Mouse (Mus musculus) liver, embryonic 14.5 days (tissue): ENCODE data around the gene Elovl4. TPM values are rescaled to one million over a fixed set of nuclear protein-coding genes. Genes with fewer than 3 reads are reported as not detected.

Experiments
- ATAC-seq: fragments of 200-750 bp; cut with Nextera tagmentation; 2 replicates; pipeline ENCODE4 v1.8.0; 2017; ENCODE audit warnings: moderate number of reproducible peaks, mild to moderate bottlenecking, moderate library complexity; ENCODE audit not compliant: insufficient read depth
- DNase-seq, 3 experiments: peaks; one replicate each; pipeline ENCODE4 v3.0.0-alpha.2; 2012 to 2013; ENCODE audit warnings: low read depth in 3 of 3, low spot score in 3 of 3
- H3K27ac ChIP-seq: fragments of 300-500 bp; sonication (generic); 2 replicates; pipeline ENCODE4 v1.5.1; 2014; ENCODE audit warnings: moderate library complexity, mild to moderate bottlenecking, control low read depth, inconsistent platforms
- H3K27me3 ChIP-seq: fragments of 300-500 bp; sonication (generic); 2 replicates; pipeline ENCODE4 v1.6.1; 2014; ENCODE audit warnings: mild to moderate bottlenecking, low read length, moderate library complexity; ENCODE audit not compliant: control insufficient read depth, insufficient read depth
- H3K36me3 ChIP-seq: fragments of 300-500 bp; sonication (generic); replicated peaks from 2 replicates; pipeline ENCODE4 v1.6.1; 2014; ENCODE audit warnings: low read depth; ENCODE audit not compliant: control insufficient read depth, insufficient read depth
- H3K4me1 ChIP-seq, 2 experiments: fragments of 200-500 bp in 1 of 2; fragments of 300-500 bp in 1 of 2; sonication (generic) in 1 of 2; replicated peaks; 2 replicates each; pipeline ENCODE4 v1.6.1; 2012 to 2014; ENCODE audit warnings: antibody characterized with exemption in 1 of 2, inconsistent platforms in 1 of 2, low read length in 1 of 2; ENCODE audit not compliant: control insufficient read depth in 2 of 2, insufficient read depth in 2 of 2
- H3K4me2 ChIP-seq: fragments of 300-500 bp; sonication (generic); 2 replicates; pipeline ENCODE4 v1.6.1; 2014; ENCODE audit warnings: low read depth, mild to moderate bottlenecking, control low read depth, moderate library complexity
- H3K4me3 ChIP-seq, 2 experiments: fragments of 200-500 bp in 1 of 2; fragments of 300-500 bp in 1 of 2; sonication (generic) in 1 of 2; 2 replicates each; pipeline ENCODE4 v1.5.1; 2012 to 2014; ENCODE audit warnings: low read depth in 2 of 2, low read length in 2 of 2, mild to moderate bottlenecking in 2 of 2, control low read depth in 1 of 2, inconsistent platforms in 1 of 2, moderate library complexity in 1 of 2; ENCODE audit not compliant: insufficient read depth in 1 of 2
- H3K9ac ChIP-seq: fragments of 300-500 bp; sonication (generic); replicated peaks from 2 replicates; pipeline ENCODE4 v1.6.1; 2014; ENCODE audit warnings: mild to moderate bottlenecking, control low read depth, moderate library complexity
- H3K9me3 ChIP-seq: fragments of 300-500 bp; sonication (generic); 2 replicates; pipeline ENCODE4 v1.6.1; 2016; ENCODE audit warnings: low read length, mixed read lengths; ENCODE audit not compliant: control insufficient read depth
- CTCF ChIP-seq: IDR thresholded peaks from 2 replicates; pipeline ENCODE4 v1.5.1; 2016; ENCODE audit warnings: antibody characterized with exemption, low read depth, control low read depth
- EP300 ChIP-seq: IDR thresholded peaks from 2 replicates; pipeline ENCODE4 v1.6.1; 2016; ENCODE audit warnings: antibody characterized with exemption, low read depth
- WGBS: fragments of 180-500 bp; shearing (Covaris S2); extraction: QIAGEN DNeasy Blood & Tissue Kit; methylation state at CpG from one replicate; pipeline ENCODE4 v1.1.7; 2014; ENCODE audit not compliant: insufficient replicate concordance; 5-methylcytosine and 5-hydroxymethylcytosine counted together
- polyA plus RNA-seq, 2 experiments: library from polyadenylated mRNA; depleted of rRNA in 1 of 2; stranded (reverse) in 1 of 2; unstranded in 1 of 2; fragments of >200 nt; fragmentation: Nextera tagmentation in 1 of 2; extraction: Ambion mirVana in 1 of 2; gene quantifications; 2 replicates each; pipeline versions ENCODE4 v1.2.1 to v1.2.3; 2012 to 2014

Gene Elovl4
- polyA plus RNA-seq, 2 experiments: 0.02 to 0.15 TPM

DNA sequence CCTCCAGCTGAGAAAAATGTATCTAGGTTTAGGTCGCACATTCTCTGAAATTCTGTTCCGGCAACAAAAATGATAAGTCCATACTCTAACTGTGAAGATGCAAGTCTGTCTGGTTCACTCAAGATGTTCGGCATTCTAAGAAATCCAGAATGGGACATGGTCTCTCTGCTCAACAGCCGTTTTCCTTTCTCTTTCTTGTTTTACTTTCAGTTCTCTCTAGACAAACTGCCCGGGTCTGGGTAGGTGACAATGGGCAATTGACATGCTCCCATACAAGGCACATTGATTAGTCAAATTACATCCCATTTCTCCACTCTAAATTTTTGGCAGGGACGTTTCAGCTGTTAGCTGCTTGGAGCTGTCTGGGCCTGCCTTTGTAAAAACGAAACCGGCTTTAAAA is 25.1 kb upstream of the Elovl4 start:
- H3K4me2 ChIP-seq: no peak overlapping the region
- WGBS: 63% methylated on average over 8 of the region's 8 CpGs

DNA sequence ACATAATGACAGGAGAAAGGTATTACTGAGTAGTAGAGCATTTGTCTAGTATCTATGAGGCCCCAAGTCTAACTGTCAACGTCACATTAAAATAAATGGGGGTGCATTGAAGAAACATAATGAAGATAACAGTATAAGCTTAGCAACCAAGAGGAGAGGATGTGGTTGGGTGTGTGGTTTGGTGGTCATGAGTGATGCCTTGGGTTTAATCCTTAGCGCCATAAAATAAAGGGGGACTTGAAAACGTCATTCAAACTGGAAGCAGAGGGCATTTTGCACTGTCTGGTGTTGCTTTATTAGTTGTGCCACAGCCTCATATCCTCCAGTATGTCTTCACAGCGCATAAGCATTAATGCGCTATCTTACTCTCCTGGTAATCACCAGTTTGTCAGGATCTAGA is 23.8 kb upstream of the Elovl4 start:
- no peak overlapping the region for H3K4me2 ChIP-seq
- no peak for DNase-seq
- H3K9me3 ChIP-seq: no peaks in the 10 kb centered on the region
- no peaks in the 10 kb centered on the region for H3K36me3 ChIP-seq
- 43% methylated on average over 5 of the region's 5 CpGs for WGBS
- no peak for ATAC-seq
- H3K4me1 ChIP-seq: peaks cover 0 to 2% of the 10 kb centered on the region in 2 experiments; a peak in 1 of 4 replicates
- no peak overlapping the region for H3K27ac ChIP-seq
- H3K27me3 ChIP-seq: no peaks in the 10 kb centered on the region
- H3K9ac ChIP-seq: no peak overlapping the region
- TF ChIP-seq EP300: no peak
- no peak for TF ChIP-seq CTCF
- no peak overlapping the region for H3K4me3 ChIP-seq

More for the DNA sequence above, 25.1 kb upstream of the Elovl4 start:
- H3K36me3 ChIP-seq: no peaks in the 10 kb centered on the region
- peaks cover 3 to 4% of the 10 kb centered on the region in 2 experiments; a peak in 2 of 4 replicates for H3K4me1 ChIP-seq
- no peaks in the 10 kb centered on the region for H3K27me3 ChIP-seq
- DNase-seq: no peak
- no peak overlapping the region for H3K27ac ChIP-seq
- no peak overlapping the region for H3K4me3 ChIP-seq
- H3K9ac ChIP-seq: no peak overlapping the region
- H3K9me3 ChIP-seq: no peaks in the 10 kb centered on the region
- TF ChIP-seq CTCF (no peak), EP300 (no peak)
- ATAC-seq: no peak

DNA sequence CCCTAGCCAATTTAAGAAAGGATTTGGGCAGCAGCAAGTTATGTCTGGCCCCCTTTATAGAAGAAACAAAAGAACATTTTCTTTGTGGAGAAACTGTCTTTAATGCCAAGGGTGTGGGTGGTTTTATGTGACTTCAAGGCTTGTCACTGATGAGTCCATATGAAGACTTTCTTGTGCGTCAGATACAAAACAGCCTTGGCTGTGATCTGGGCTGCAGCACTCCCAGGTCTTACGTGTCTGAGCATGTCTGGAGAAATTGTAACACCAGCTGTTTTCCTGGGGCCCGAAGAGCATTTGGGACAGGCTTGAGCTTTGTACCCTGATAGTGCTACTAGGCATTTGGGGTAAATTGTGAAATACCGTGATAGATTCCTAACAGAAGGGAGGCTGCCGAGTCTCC is 16.8 kb upstream of the Elovl4 start:
- Histone ChIP-seq H3K36me3 (no peaks in the 10 kb centered on the region), H3K9ac (no peak overlapping the region), H3K4me1 (no peaks in the 10 kb centered on the region; a peak in 1 of 4 replicates), H3K27ac (no peak overlapping the region), H3K27me3 (no peaks in the 10 kb centered on the region), H3K4me3 (no peak overlapping the region), H3K9me3 (no peaks in the 10 kb centered on the region), H3K4me2 (no peak overlapping the region)
- TF ChIP-seq EP300: no peak
- TF ChIP-seq CTCF: no peak
- ATAC-seq (no peak), DNase-seq (no peak)
- WGBS: 53% methylated on average over 5 of the region's 5 CpGs

DNA sequence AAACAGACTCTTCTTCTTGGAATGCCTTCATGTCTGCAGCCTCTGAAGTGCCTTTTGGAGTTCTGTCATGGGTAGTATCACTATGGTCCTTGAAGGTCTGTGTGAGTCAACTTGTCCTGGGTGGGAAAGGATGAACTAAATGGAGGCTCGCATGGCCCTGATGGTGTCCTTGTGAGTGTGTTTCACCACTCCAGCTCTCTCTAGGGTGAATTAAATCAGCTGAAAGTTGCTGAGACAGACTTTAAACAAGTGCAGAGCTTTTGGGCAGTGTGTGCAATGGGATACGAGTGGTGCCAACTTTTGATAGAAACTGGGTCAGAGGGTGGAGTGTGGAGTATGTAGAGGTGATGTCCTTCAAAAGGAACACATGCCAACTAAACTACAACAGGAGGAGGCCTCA is 14.9 kb upstream of the Elovl4 start:
- Histone ChIP-seq H3K9ac (no peak overlapping the region), H3K4me3 (no peak overlapping the region), H3K9me3 (no peaks in the 10 kb centered on the region), H3K27ac (no peak overlapping the region), H3K27me3 (no peaks in the 10 kb centered on the region), H3K4me1 (no peaks in the 10 kb centered on the region), H3K4me2 (no peak overlapping the region), H3K36me3 (no peaks in the 10 kb centered on the region)
- WGBS: 55% methylated on average over 2 of the region's 2 CpGs
- TF ChIP-seq CTCF (no peak), EP300 (no peak)
- DNase-seq (no peak), ATAC-seq (no peak)

DNA sequence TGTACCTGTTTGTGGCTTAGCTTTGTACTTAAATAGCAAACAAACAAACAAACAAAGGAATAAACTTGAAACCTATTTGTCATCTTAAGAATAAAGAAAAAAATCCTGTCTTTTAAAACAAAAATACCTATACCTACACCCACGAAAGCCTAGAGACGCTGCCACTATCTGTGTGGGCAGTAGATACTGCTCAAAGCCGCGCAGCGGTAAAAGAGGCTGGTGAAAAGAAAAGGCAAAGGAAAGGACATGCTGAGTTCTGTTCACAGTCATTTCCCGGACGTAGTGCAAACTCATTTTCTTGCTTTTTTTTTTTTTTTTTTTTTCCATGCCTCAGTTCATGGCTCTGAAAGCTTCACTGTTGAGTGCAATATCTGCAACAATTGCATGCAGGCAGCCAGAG is 13.1 kb upstream of the Elovl4 start:
- ATAC-seq (no peak), DNase-seq (no peak)
- 67% methylated on average over 7 of the region's 7 CpGs for WGBS

More for the DNA sequence above, 13.1 kb upstream of the Elovl4 start:
- no peaks in the 10 kb centered on the region for H3K36me3 ChIP-seq
- H3K9ac ChIP-seq: no peak overlapping the region
- no peaks in the 10 kb centered on the region for H3K4me1 ChIP-seq
- H3K9me3 ChIP-seq: no peaks in the 10 kb centered on the region
- H3K4me2 ChIP-seq: no peak overlapping the region
- no peak overlapping the region for H3K4me3 ChIP-seq
- TF ChIP-seq CTCF (no peak), EP300 (no peak)
- H3K27me3 ChIP-seq: no peaks in the 10 kb centered on the region
- H3K27ac ChIP-seq: no peak overlapping the region
